Comparison of ENCODE assay signal across 26 mouse cellular contexts in the genomic region with DNA sequence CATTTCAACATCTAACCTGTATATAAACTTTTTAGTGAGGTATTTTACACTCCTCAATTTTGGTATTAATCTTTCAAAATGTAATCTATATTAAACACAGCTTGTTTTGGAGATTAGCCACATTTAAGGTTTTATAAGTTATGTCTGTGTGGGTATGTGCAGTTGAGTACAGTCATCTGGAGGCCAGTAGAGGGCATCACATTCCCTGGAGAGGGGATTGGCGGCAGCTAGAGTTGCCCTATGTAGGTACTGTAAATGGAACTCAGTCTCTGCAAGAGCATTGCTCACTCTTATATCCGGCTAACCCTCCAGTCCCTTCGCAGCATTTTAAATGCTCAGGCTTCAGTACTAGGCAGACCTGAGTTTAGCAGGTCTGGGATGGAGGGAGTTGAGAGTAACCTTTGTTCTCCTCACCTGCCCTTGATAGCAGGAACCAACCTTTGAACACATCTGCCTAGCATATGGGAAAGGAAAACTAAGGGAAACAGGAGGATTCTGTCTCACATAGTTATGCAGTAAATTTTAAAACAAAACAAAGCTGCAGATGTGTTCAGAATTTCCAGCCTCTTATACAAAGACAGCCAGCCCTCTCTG. TPM values are rescaled to one million over a fixed set of nuclear protein-coding genes. Genes with fewer than 3 reads are reported as not detected.
DNase-seq lines count a peak whose midpoint lies in the region; ATAC-seq and TF ChIP-seq lines count a peak whose summit lies in the region.
"Had no signal": no experiment of that assay in that cellular context is flagged by ENCODE, and none has a peak within 500 bp of the region (broad histone marks: within the 10 kb centered on the region; RNA-seq: fewer than 3 reads in every experiment).

No protein-coding gene starts in this region.

- no peak overlapping the region for H3K9ac ChIP-seq in kidney, postnatal 0 days (ENCODE audit: low read depth, low read length)
- no peak overlapping the region for H3K9ac ChIP-seq in liver, embryonic 14.5 days (replicated peaks)
- H3K9ac ChIP-seq: embryonic facial prominence, embryonic 15.5 days; forebrain, embryonic 15.5 days; heart, embryonic 13.5 days; limb, embryonic 15.5 days; lung, embryonic 15.5 days; neural tube, embryonic 15.5 days had no signal

- no peaks in the 10 kb centered on the region for H3K9me3 ChIP-seq in kidney, postnatal 0 days (replicated peaks; ENCODE audit: low read length)
- H3K9me3 ChIP-seq in liver, embryonic 14.5 days (ENCODE audit: control insufficient read depth, low read length): no peaks in the 10 kb centered on the region
- H3K9me3 ChIP-seq: embryonic facial prominence, embryonic 15.5 days; forebrain, embryonic 15.5 days; heart, embryonic 13.5 days; limb, embryonic 15.5 days; lung, embryonic 15.5 days; midbrain, embryonic 10.5 days; neural tube, embryonic 15.5 days had no signal

- no peak overlapping the region for H3K4me2 ChIP-seq in kidney, postnatal 0 days (ENCODE audit: low read length)
- H3K4me2 ChIP-seq in liver, embryonic 14.5 days (ENCODE audit: low read depth): no peak overlapping the region
- H3K4me2 ChIP-seq: embryonic facial prominence, embryonic 15.5 days; forebrain, embryonic 15.5 days; heart, embryonic 13.5 days; limb, embryonic 15.5 days; lung, embryonic 15.5 days; neural tube, embryonic 15.5 days had no signal

- ATAC-seq in kidney, postnatal 0 days (replicated peaks; ENCODE audit: low FRiP score, low read depth): no peak
- no peak for ATAC-seq in liver, embryonic 14.5 days (ENCODE audit: insufficient read depth)
- ATAC-seq in granulocyte monocyte progenitor cell, adult 5-6 weeks (replicated peaks; ENCODE audit: poor library complexity, severe bottlenecking): no peak
- no peak for ATAC-seq in megakaryocyte, adult 5-6 weeks (ENCODE audit: poor library complexity, severe bottlenecking)

- H3K4me1 ChIP-seq in kidney, postnatal 0 days (replicated peaks; ENCODE audit: insufficient read depth, low read length): no peaks in the 10 kb centered on the region
- H3K4me1 ChIP-seq in testis, adult 2 months (ENCODE audit: control insufficient read depth, insufficient read depth, low read length): no peaks in the 10 kb centered on the region
- peaks cover 0 to 20% of the 10 kb centered on the region in 2 experiments; a peak in 2 of 4 replicates for H3K4me1 ChIP-seq in liver, embryonic 14.5 days (replicated peaks; ENCODE audit: control insufficient read depth in 2 of 2, insufficient read depth in 2 of 2, low read length in 1 of 2)
- H3K4me1 ChIP-seq: forebrain, embryonic 15.5 days had no signal

- no peak for TF ChIP-seq POLR2A in testis, adult 2 months (IDR thresholded peaks at IDR 0.05; ENCODE audit: control insufficient read depth, low read depth, low read length)

- peak; percentile 36; the same call in 1 of the 2 replicates for TF ChIP-seq CTCF in kidney, postnatal 0 days (IDR thresholded peaks at IDR 0.05; ENCODE audit: low read depth)
- no peak for TF ChIP-seq CTCF in testis, adult 2 months (IDR thresholded peaks at IDR 0.05; ENCODE audit: control insufficient read depth, insufficient read depth, insufficient replicate concordance, low read depth, low read length)
- TF ChIP-seq CTCF in liver, embryonic 14.5 days (IDR thresholded peaks at IDR 0.05; ENCODE audit: low read depth): 0 out of 2 replicates have a peak, but pooled peaks have one; percentile 11

- WGBS in kidney, postnatal 0 days: 85% methylated on average over 3 of the region's 3 CpGs
- 69% methylated on average over 3 of the region's 3 CpGs for WGBS in liver, embryonic 14.5 days (ENCODE audit: insufficient replicate concordance)

- H3K27me3 ChIP-seq in kidney, postnatal 0 days (ENCODE audit: insufficient read depth, low read length): no peaks in the 10 kb centered on the region
- no peaks in the 10 kb centered on the region for H3K27me3 ChIP-seq in testis, adult 2 months (ENCODE audit: control insufficient read depth, insufficient read depth, low read length)
- no peaks in the 10 kb centered on the region for H3K27me3 ChIP-seq in liver, embryonic 14.5 days (ENCODE audit: control insufficient read depth, insufficient read depth, low read length)
- H3K27me3 ChIP-seq: embryonic facial prominence, embryonic 15.5 days; forebrain, embryonic 15.5 days; heart, embryonic 13.5 days; limb, embryonic 15.5 days; lung, embryonic 15.5 days; neural tube, embryonic 15.5 days had no signal

- no peaks in the 10 kb centered on the region; the same call in 1 of the 2 replicates for H3K36me3 ChIP-seq in kidney, postnatal 0 days (ENCODE audit: insufficient read depth, low read length)
- no peaks in the 10 kb centered on the region for H3K36me3 ChIP-seq in testis, adult 2 months (ENCODE audit: control insufficient read depth, insufficient read depth, low read length)
- H3K36me3 ChIP-seq in liver, embryonic 14.5 days (replicated peaks; ENCODE audit: control insufficient read depth, insufficient read depth, low read depth): no peaks in the 10 kb centered on the region
- H3K36me3 ChIP-seq: embryonic facial prominence, embryonic 15.5 days; forebrain, embryonic 15.5 days; lung, embryonic 15.5 days; neural tube, embryonic 15.5 days had no signal

- no peak overlapping the region for H3K4me3 ChIP-seq in kidney, postnatal 0 days (replicated peaks; ENCODE audit: low read depth, low read length)
- peak overlapping the region; percentile 57 for H3K4me3 ChIP-seq in testis, adult 2 months (ENCODE audit: control insufficient read depth, low read depth, low read length)
- H3K4me3 ChIP-seq in liver, embryonic 14.5 days (ENCODE audit: insufficient read depth in 1 of 2, low read depth in 2 of 2, low read length in 2 of 2): no peak overlapping the region
- H3K4me3 ChIP-seq: embryonic facial prominence, embryonic 15.5 days; forebrain, embryonic 15.5 days; heart, embryonic 13.5 days; limb, embryonic 15.5 days; lung, embryonic 15.5 days; midbrain, embryonic 10.5 days; neural tube, embryonic 15.5 days had no signal

- TF ChIP-seq EP300 in liver, embryonic 14.5 days (IDR thresholded peaks at IDR 0.05; ENCODE audit: low read depth): no peak

- H3K27ac ChIP-seq in kidney, postnatal 0 days: no peak overlapping the region
- H3K27ac ChIP-seq in testis, adult 2 months (ENCODE audit: control insufficient read depth, insufficient read depth, low read depth, low read length): no peak overlapping the region
- H3K27ac ChIP-seq in liver, embryonic 14.5 days: no peak overlapping the region
- H3K27ac ChIP-seq: embryonic facial prominence, embryonic 15.5 days; forebrain, embryonic 15.5 days; heart, embryonic 13.5 days; hindbrain, postnatal 0 days; limb, embryonic 15.5 days; lung, embryonic 15.5 days; macrophage; midbrain, embryonic 10.5 days; neural tube, embryonic 15.5 days had no signal

- DNase-seq in kidney, postnatal 0 days (ENCODE audit: low spot score): no peak
- DNase-seq in kidney, postnatal 10 days: no peak
- DNase-seq in testis, postnatal 14 days (ENCODE audit: low spot score): no peak
- no peak for DNase-seq in liver, embryonic 14.5 days (ENCODE audit: low read depth in 3 of 3, low spot score in 3 of 3)
- no peak for DNase-seq in cerebellum, adult 11-12 months
- DNase-seq: adrenal gland, postnatal 14 days; B cell, adult 2 months; cerebellum, adult 8-10 months; cerebellum, postnatal 36 days; heart, adult 11 months; heart, postnatal 14 days; kidney, adult 18-20 months; layer of hippocampus, adult 9-11 months; thymus, postnatal 25 days had no signal

RNA-seq across cellular contexts. Expression of a gene that starts 44.3 kb away (rescaled TPM):
- polyA plus RNA-seq in kidney, postnatal 0 days (2015; fragmentation: Nextera tagmentation; extraction: Ambion mirVana): 3.7 and 3.9 TPM in 2 replicates
- 37.9 and 47.2 TPM in 2 replicates for polyA plus RNA-seq in testis, adult 2 months (2012; rRNA removed)
- polyA plus RNA-seq in liver, embryonic 14.5 days (2012; rRNA removed): 3.4 and 5.8 TPM in 2 replicates
- 1.4 and 2.3 TPM in 2 replicates for polyA plus RNA-seq in liver, embryonic 14.5 days (2014; fragmentation: Nextera tagmentation; extraction: Ambion mirVana)
- 29.3 and 46.2 TPM in 2 replicates for total RNA-seq in granulocyte monocyte progenitor cell, adult 5-6 weeks (2014; fragmentation: Nextera tagmentation)
- total RNA-seq in granulocyte monocyte progenitor cell, adult 5-6 weeks (2017): 11.2 and 13.8 TPM in 2 replicates
- total RNA-seq in megakaryocyte, adult 5-6 weeks (2015): 5.3 and 8.3 TPM in 2 replicates
- total RNA-seq in megakaryocyte, adult 5-6 weeks (2017): 0.73 and 1.3 TPM in 2 replicates
